Comparison of ENCODE assay signal across 11 mouse cellular contexts in genomic region chrX:12129828-12130809, GRCm38 (mm10). TPM values are rescaled to one million over a fixed set of nuclear protein-coding genes. Genes with fewer than 3 reads are reported as not detected.
A peak's percentile ranks its signal among the peaks of the same experiment; 100 is the strongest.
DNase-seq lines count a peak whose midpoint lies in the region; ATAC-seq and TF ChIP-seq lines count a peak whose summit lies in the region.
"Had no signal": no experiment of that assay in that cellular context is flagged by ENCODE, and none has a peak within 500 bp of the region (broad histone marks: within the 10 kb centered on the region; RNA-seq: fewer than 3 reads in every experiment).

No protein-coding gene starts in this region.

- ATAC-seq in kidney, embryonic 14.5 days (ENCODE audit: low FRiP score, low TSS enrichment), result no peak

- 15% methylated on average over 14 of the region's 14 CpGs for WGBS in kidney, embryonic 14.5 days
- 24% methylated on average over 14 of the region's 14 CpGs for WGBS in thymus, adult 2 months

- peaks cover 15% of the 10 kb centered on the region; the same call in 1 of the 2 replicates for H3K4me1 ChIP-seq in kidney, embryonic 14.5 days (ENCODE audit: control insufficient read depth, insufficient read depth, low read length)
- H3K4me1 ChIP-seq in thymus, adult 2 months (replicated peaks; ENCODE audit: control insufficient read depth, insufficient read depth, low read length), result peaks cover 46% of the 10 kb centered on the region
- H3K4me1 ChIP-seq: liver, embryonic 15.5 days had no signal

- H3K9ac ChIP-seq in kidney, embryonic 14.5 days (ENCODE audit: low read depth, low read length), result no peak overlapping the region
- H3K9ac ChIP-seq: liver, embryonic 15.5 days had no signal

- 0 out of 2 replicates have a peak overlapping the region, but pooled peaks have one; percentile 8 for H3K4me2 ChIP-seq in kidney, embryonic 14.5 days (replicated peaks; ENCODE audit: low read depth, low read length)

- TF ChIP-seq POLR2A in thymus, adult 2 months (IDR thresholded peaks at IDR 0.05; ENCODE audit: control insufficient read depth, extremely low read depth, insufficient read depth, low read length, poor library complexity), result no peak

- peaks cover 46% of the 10 kb centered on the region for H3K27me3 ChIP-seq in kidney, embryonic 14.5 days (ENCODE audit: control insufficient read depth, insufficient read depth, low read length)
- no peaks in the 10 kb centered on the region for H3K27me3 ChIP-seq in thymus, adult 2 months (ENCODE audit: control insufficient read depth, insufficient read depth, low read length)

- no peaks in the 10 kb centered on the region for H3K36me3 ChIP-seq in kidney, embryonic 14.5 days (ENCODE audit: control insufficient read depth, insufficient read depth, low read length)
- no peaks in the 10 kb centered on the region for H3K36me3 ChIP-seq in thymus, adult 2 months (ENCODE audit: control insufficient read depth, insufficient read depth, low read length)
- H3K36me3 ChIP-seq: liver, embryonic 15.5 days had no signal

- peak; percentile 8 for DNase-seq in adrenal gland, postnatal 14 days
- DNase-seq in adrenal gland, postnatal 25 days, result no peak
- DNase-seq in kidney, adult 11 months, result no peak
- DNase-seq in thymus, postnatal 14 days, result peak; percentile 16
- no peak for DNase-seq in thymus, adult 2 months
- no peak for DNase-seq in left cerebral cortex, adult 18-20 months (ENCODE audit: low spot score in 2 of 2)
- DNase-seq in cerebellum, adult 11-12 months, result no peak
- DNase-seq: cerebellum, adult 9-10 months had no signal

- TF ChIP-seq CTCF in thymus, adult 2 months (IDR thresholded peaks at IDR 0.05; ENCODE audit: borderline replicate concordance, control insufficient read depth, extremely low read depth, insufficient read depth, low read length, poor library complexity), result no peak

- no peaks in the 10 kb centered on the region for H3K9me3 ChIP-seq in kidney, embryonic 14.5 days (ENCODE audit: control insufficient read depth, low read length)
- H3K9me3 ChIP-seq: liver, embryonic 15.5 days had no signal

- H3K27ac ChIP-seq in kidney, embryonic 14.5 days (ENCODE audit: low read depth, low read length), result no peak overlapping the region
- H3K27ac ChIP-seq in thymus, adult 2 months (ENCODE audit: control insufficient read depth, insufficient read depth, low read length), result no peak overlapping the region
- H3K27ac ChIP-seq: left cerebral cortex, adult 2 months; liver, embryonic 15.5 days had no signal

- H3K4me3 ChIP-seq in kidney, embryonic 14.5 days (ENCODE audit: low read length), result no peak overlapping the region
- H3K4me3 ChIP-seq in thymus, adult 2 months (ENCODE audit: control insufficient read depth, insufficient read depth, low read length), result no peak overlapping the region
- H3K4me3 ChIP-seq: liver, embryonic 15.5 days had no signal

RNA-seq across cellular contexts. Expression of gene Bcor, which starts 30.0 kb away (rescaled TPM):
- total RNA-seq in adrenal gland, postnatal 14 days (2021), result 18.6 and 25.5 TPM in 2 replicates
- 22.0 and 22.7 TPM in 2 replicates for total RNA-seq in adrenal gland, postnatal 25 days (2021)
- polyA plus RNA-seq in kidney, embryonic 14.5 days (2014; fragmentation: Nextera tagmentation; extraction: Ambion mirVana), result 16.3 and 24.1 TPM in 2 replicates
- polyA plus RNA-seq in thymus, adult 2 months (2012; rRNA removed), result 30.6 and 37.7 TPM in 2 replicates
- total RNA-seq in left cerebral cortex, adult 18-20 months (2021), result 10 to 100 TPM; 36.2 to 37.7 TPM

Comparison
In these comparisons a context has a peak if more than half of its experiments do, and no peak if none do; other contexts are left out.
1. DNase-seq: peak in adrenal gland, postnatal 14 days (single experiment) and thymus, postnatal 14 days (single experiment); none in adrenal gland, postnatal 25 days (single experiment), kidney, adult 11 months (single experiment), thymus, adult 2 months (single experiment), left cerebral cortex, adult 18-20 months (0 of 2) and cerebellum, adult 11-12 months (single experiment).